Mouse (Mus musculus): ENCODE data around the gene Tmsb10. TPM values are rescaled to one million over a fixed set of nuclear protein-coding genes. Genes with fewer than 3 reads are reported as not detected.

Gene Tmsb10
- polyA plus RNA-seq (2014; fragmentation: Illumina TruSeq; extraction: RNeasy Lipid Tissue Mini Kit (QIAGEN cat#74804); ENCODE audit: low read depth, low replicate concordance) = 248 TPM

GRCm38 (mm10) chr6:72958662-72959071, at the start of gene Tmsb10:
Tmsb10 (minus strand) TSS chr6:72958748.

Other genes starting within 250 kb of the Tmsb10 start
- gene Tcf7l1, start 169.5 kb downstream of the Tmsb10 start, polyA plus RNA-seq (2014; fragmentation: Illumina TruSeq; extraction: RNeasy Lipid Tissue Mini Kit (QIAGEN cat#74804); ENCODE audit: low read depth, low replicate concordance) = 0.21 TPM
- gene Kcmf1, start 58.8 kb downstream of the Tmsb10 start, polyA plus RNA-seq (2014; fragmentation: Illumina TruSeq; extraction: RNeasy Lipid Tissue Mini Kit (QIAGEN cat#74804); ENCODE audit: low read depth, low replicate concordance) = 324 TPM